Mouse (Mus musculus) liver, adult 2 months (tissue): ENCODE measurements at regions not wholly inside any gene's neighbourhood (a gene's known extent, or its start where the extent isn't known, plus 50 kb on each side); places are given as distances from the start of the nearest gene placed in this dataset.

ENCODE experiments used
- CTCF ChIP-seq: fragments of 200-500 bp; IDR thresholded peaks from 2 replicates; pipeline ENCODE4 v1.5.1; 2011; ENCODE audit warnings: low read depth, low read length, control low read depth
- POLR2A ChIP-seq: fragments of 200-500 bp; IDR thresholded peaks from 2 replicates; pipeline ENCODE4 v1.6.1; 2011; ENCODE audit warnings: low read length, control low read depth; ENCODE audit not compliant: insufficient read depth; ENCODE audit errors: extremely low read depth

GRCm38 (mm10) chr13:47636511-47637103, 514.2 kb downstream of the Rnf144b start:
- TF ChIP-seq CTCF (no peak), POLR2A (no peak)
